In the genomic region with DNA sequence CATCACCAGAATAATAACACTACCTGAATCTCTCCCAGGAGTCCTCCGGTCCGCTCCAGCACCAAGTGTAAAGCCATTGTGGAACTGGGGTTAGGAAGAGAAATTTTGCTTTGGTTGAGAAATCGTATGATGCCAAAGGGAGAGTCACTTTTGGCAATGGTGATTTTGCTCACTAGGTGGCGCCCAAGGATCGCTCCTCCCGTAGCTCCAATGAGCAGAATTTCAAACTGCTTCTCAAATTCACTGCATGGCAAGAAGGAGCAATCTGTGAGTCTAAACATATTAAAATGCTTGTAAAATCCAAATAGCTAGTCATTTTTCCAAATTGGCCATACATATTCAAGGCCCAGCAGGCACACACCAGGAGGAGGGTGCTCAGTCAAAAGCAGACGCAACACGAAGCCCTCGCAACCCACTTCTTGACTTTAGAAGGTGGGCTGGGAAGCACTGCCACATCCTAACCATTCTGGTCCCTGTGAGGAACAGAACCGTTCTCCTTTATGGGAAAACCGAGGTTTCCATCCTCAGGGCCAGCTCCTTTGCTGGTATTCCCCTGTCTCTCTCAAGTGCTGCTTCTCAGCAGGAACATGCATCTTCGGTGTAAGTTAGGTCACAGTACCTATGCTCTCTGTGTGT, we compare ENCODE assay signal across 8 mouse cellular contexts.
DNase-seq lines count a peak whose midpoint lies in the region; ATAC-seq and TF ChIP-seq lines count a peak whose summit lies in the region.

No protein-coding gene starts in this region.

- no peak overlapping the region for H3K4me3 ChIP-seq in MEL (ENCODE audit: control insufficient read depth in 1 of 2, insufficient read depth in 1 of 2, low read depth in 2 of 2, low read length in 2 of 2)
- H3K4me3 ChIP-seq in bone marrow macrophage, adult 2 months (ENCODE audit: insufficient read depth, low read length), result no peak overlapping the region
- no peak overlapping the region for H3K4me3 ChIP-seq in embryonic fibroblast, embryonic 13.5 days (ENCODE audit: insufficient read depth, low read length)

- ATAC-seq in hematopoietic stem cell, adult 5-6 weeks (replicated peaks in 1 of 2; ENCODE audit: insufficient read depth in 1 of 2, low FRiP score in 2 of 2, low TSS enrichment in 1 of 2, low read depth in 1 of 2, poor library complexity in 2 of 2, severe bottlenecking in 2 of 2), result peak; percentile 69 to 82

- DNase-seq in MEL (ENCODE audit: low read depth, low spot score), result peak; percentile 74
- DNase-seq in layer of hippocampus, postnatal 14 days (ENCODE audit: low spot score in 2 of 2), result peak; percentile 81 to 88
- peak; percentile 53 to 79 for DNase-seq in lung, postnatal 4 days
- peak; percentile 79 for DNase-seq in right cerebral cortex, adult 18-20 months
- peak; percentile 48 to 66 for DNase-seq in urinary bladder, postnatal 36 days (ENCODE audit: low spot score in 2 of 2)

- no peak for TF ChIP-seq EP300 in MEL (IDR thresholded peaks at IDR 0.05; ENCODE audit: low read depth in 1 of 2, low read length in 2 of 2)

- TF ChIP-seq RAD21 in MEL (IDR thresholded peaks at IDR 0.05; ENCODE audit: low read depth, low read length), result peak; percentile 96

- no peaks in the 10 kb centered on the region for H3K4me1 ChIP-seq in MEL (ENCODE audit: control insufficient read depth in 1 of 2, insufficient read depth in 2 of 2, low read length in 2 of 2)
- no peaks in the 10 kb centered on the region for H3K4me1 ChIP-seq in bone marrow macrophage, adult 2 months (ENCODE audit: control insufficient read depth, insufficient read depth, low read length)
- no peaks in the 10 kb centered on the region for H3K4me1 ChIP-seq in embryonic fibroblast, embryonic 13.5 days (ENCODE audit: control insufficient read depth, insufficient read depth, low read length)

- H3K27ac ChIP-seq in MEL (ENCODE audit: control insufficient read depth, low read depth, low read length), result no peak overlapping the region
- H3K27ac ChIP-seq in bone marrow macrophage, adult 2 months (ENCODE audit: insufficient read depth, low read depth, low read length), result no peak overlapping the region
- H3K27ac ChIP-seq in embryonic fibroblast, embryonic 13.5 days (ENCODE audit: insufficient read depth, low read length), result no peak overlapping the region

- no peak for TF ChIP-seq POLR2A in MEL (IDR thresholded peaks at IDR 0.05; ENCODE audit: control insufficient read depth in 1 of 2, insufficient read depth in 1 of 2, low read depth in 1 of 2, low read length in 2 of 2, poor library complexity in 1 of 2)
- no peak for TF ChIP-seq POLR2A in bone marrow macrophage, adult 2 months (IDR thresholded peaks at IDR 0.05; ENCODE audit: borderline replicate concordance, low read depth, low read length)
- TF ChIP-seq POLR2A in embryonic fibroblast, embryonic 13.5 days (IDR thresholded peaks at IDR 0.05; ENCODE audit: low read depth, low read length), result no peak

- peak; percentile 86 to 94 (median 89) for TF ChIP-seq CTCF in MEL (IDR thresholded peaks at IDR 0.05 in 2 of 3, conservative IDR thresholded peaks at IDR 0.05 in 1 of 3; ENCODE audit: control insufficient read depth in 1 of 3, insufficient read depth in 1 of 3, low read depth in 2 of 3, low read length in 3 of 3, poor library complexity in 1 of 3, severe bottlenecking in 1 of 3)
- TF ChIP-seq CTCF in bone marrow macrophage, adult 2 months (IDR thresholded peaks at IDR 0.05; ENCODE audit: low read depth, low read length), result peak; percentile 74
- TF ChIP-seq CTCF in embryonic fibroblast, embryonic 13.5 days (IDR thresholded peaks at IDR 0.05; ENCODE audit: borderline replicate concordance, insufficient read depth, low read length), result peak; percentile 83; the same call in 1 of the 2 replicates

- no peaks in the 10 kb centered on the region for H3K36me3 ChIP-seq in MEL (ENCODE audit: control insufficient read depth in 1 of 2, insufficient read depth in 2 of 2, low read length in 2 of 2)

- no peak overlapping the region for H3K9ac ChIP-seq in MEL (ENCODE audit: control insufficient read depth, low read depth, low read length, poor library complexity, severe bottlenecking)

- no peaks in the 10 kb centered on the region for H3K9me3 ChIP-seq in MEL (replicated peaks; ENCODE audit: insufficient read depth, low read length)

- no peaks in the 10 kb centered on the region for H3K79me2 ChIP-seq in MEL (ENCODE audit: control insufficient read depth, insufficient read depth, low read length, poor library complexity)

- no peaks in the 10 kb centered on the region; a peak in 2 of 4 replicates for H3K27me3 ChIP-seq in MEL (ENCODE audit: control insufficient read depth in 1 of 2, insufficient read depth in 2 of 2, low read length in 2 of 2)

TF ChIP-seq in MEL, 35 proteins besides CTCF, POLR2A, EP300 and RAD21:
- TF ChIP-seq SMC3 (IDR thresholded peaks at IDR 0.05; ENCODE audit: low read depth, low read length) (peak; percentile 92), TBP (IDR thresholded peaks at IDR 0.05; ENCODE audit: low read depth, low read length) (no peak), ZC3H11A (IDR thresholded peaks at IDR 0.05; ENCODE audit: low read depth, low read length) (peak; percentile 86)
